Mouse (Mus musculus) liver, embryonic 15.5 days (tissue): ENCODE data around the gene Pxmp4. TPM values are rescaled to one million over a fixed set of nuclear protein-coding genes. Genes with fewer than 3 reads are reported as not detected.

Experiments used
- ATAC-seq: fragments of 200-750 bp; cut with Nextera tagmentation; 2 replicates; pipeline ENCODE4 v1.8.0; 2017; ENCODE audit warnings: moderate number of reproducible peaks, mild to moderate bottlenecking, moderate library complexity; ENCODE audit not compliant: insufficient read depth
- H3K27ac ChIP-seq: fragments of 300-500 bp; sonication (generic); replicated peaks from 2 replicates; pipeline ENCODE4 v1.5.1; 2015; ENCODE audit warnings: mild to moderate bottlenecking, inconsistent platforms
- H3K27me3 ChIP-seq: fragments of 300-500 bp; sonication (generic); 2 replicates; pipeline ENCODE4 v1.6.1; 2015; ENCODE audit warnings: mild to moderate bottlenecking, inconsistent platforms
- H3K36me3 ChIP-seq: fragments of 300-500 bp; sonication (generic); replicated peaks from 2 replicates; pipeline ENCODE4 v1.6.1; 2015; ENCODE audit warnings: moderate library complexity, mild to moderate bottlenecking, inconsistent platforms
- H3K4me1 ChIP-seq: fragments of 300-500 bp; sonication (generic); replicated peaks from 2 replicates; pipeline ENCODE4 v1.6.1; 2015; ENCODE audit warnings: inconsistent platforms
- H3K4me2 ChIP-seq: fragments of 300-500 bp; sonication (generic); 2 replicates; pipeline ENCODE4 v1.6.1; 2015; ENCODE audit warnings: moderate library complexity, mild to moderate bottlenecking, inconsistent platforms
- H3K4me3 ChIP-seq: fragments of 300-500 bp; sonication (generic); replicated peaks from 2 replicates; pipeline ENCODE4 v1.5.1; 2015; ENCODE audit warnings: mild to moderate bottlenecking, inconsistent platforms
- H3K9ac ChIP-seq: fragments of 300-500 bp; sonication (generic); 2 replicates; pipeline ENCODE4 v1.6.1; 2015; ENCODE audit warnings: moderate library complexity, mild to moderate bottlenecking, inconsistent platforms
- H3K9me3 ChIP-seq: fragments of 300-500 bp; sonication (generic); replicated peaks from 2 replicates; pipeline ENCODE4 v1.6.1; 2016; ENCODE audit warnings: inconsistent platforms
- WGBS: fragments of 180-500 bp; shearing (Covaris S2); methylation state at CpG from one replicate; pipeline ENCODE4 v1.1.7; 2015; ENCODE audit warnings: mixed read lengths; ENCODE audit not compliant: insufficient replicate concordance; 5-methylcytosine and 5-hydroxymethylcytosine counted together
- polyA plus RNA-seq: library from polyadenylated mRNA; unstranded; fragments of >200 nt; fragmentation: Nextera tagmentation; extraction: Ambion mirVana; gene quantifications from 2 replicates; pipeline ENCODE4 v1.2.1, GENCODE M21; 2015

The Pxmp4 gene
- polyA plus RNA-seq, 1 experiment from 2014 or later: 34.6 TPM

DNA sequence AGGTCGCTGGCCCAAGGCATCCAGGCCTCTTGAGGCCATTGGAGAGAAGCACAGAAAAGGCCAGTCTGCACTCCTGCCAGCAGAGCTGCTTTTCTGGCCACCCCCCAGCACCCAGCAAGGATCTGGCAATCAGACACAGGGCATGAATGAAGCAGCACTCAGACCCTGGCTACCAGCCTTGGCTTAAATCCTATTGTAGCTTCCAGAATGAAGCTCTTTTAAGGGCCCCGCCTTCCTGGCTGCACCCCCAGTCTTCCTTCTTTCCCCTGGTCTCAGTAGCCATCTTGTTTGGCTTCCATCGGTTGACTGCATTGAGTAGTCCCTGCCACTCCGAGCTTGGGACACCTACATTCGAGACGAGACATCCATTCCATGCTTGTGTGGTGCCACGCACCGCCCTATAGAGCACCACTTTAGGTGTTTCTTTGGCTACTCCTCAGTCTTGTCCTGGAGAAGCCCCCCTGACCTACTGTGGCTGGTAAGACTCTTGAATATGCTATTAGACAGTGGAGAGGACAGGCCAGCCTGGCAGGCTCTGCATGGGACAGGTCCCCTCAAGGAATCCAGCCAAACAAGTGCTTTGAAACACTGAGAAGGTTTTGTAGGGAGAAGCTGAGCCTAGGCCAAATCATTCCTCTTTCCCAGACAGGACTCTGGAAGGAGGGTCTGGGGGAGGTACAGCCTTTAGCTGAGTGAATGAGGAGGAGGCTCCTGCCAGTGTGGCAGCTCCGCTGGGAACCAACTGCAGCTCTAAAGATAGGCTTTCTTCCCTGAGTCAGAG lies 59.8 kb downstream of the Pxmp4 start:
- H3K27me3 ChIP-seq: peaks cover 4% of the 10 kb centered on the region
- H3K4me3 ChIP-seq: no peak overlapping the region
- 76% methylated on average over 9 of the region's 9 CpGs for WGBS
- no peak overlapping the region for H3K9ac ChIP-seq
- no peak overlapping the region for H3K27ac ChIP-seq
- no peak for ATAC-seq
- H3K9me3 ChIP-seq: no peaks in the 10 kb centered on the region
- peaks cover 6% of the 10 kb centered on the region; the same call in 1 of the 2 replicates for H3K4me1 ChIP-seq
- no peaks in the 10 kb centered on the region for H3K36me3 ChIP-seq
- no peak overlapping the region for H3K4me2 ChIP-seq

DNA sequence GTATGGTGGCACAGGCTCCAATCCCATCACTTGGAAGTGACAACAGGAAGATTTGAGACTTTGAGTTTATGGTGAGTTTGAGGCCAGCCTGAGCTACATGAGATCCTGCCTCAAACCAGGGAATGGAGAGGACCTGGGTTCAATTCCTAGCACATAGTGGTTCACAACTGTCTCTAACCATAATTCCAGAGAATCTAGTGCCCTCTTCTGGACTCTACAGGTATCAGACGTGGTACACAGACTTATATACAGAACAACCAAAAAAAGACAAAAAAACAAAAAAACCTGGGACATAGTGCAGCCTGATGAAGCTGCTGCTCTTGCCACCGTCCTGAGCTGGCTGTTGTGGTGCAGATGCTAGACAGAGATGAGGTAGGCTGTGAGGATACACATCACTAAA lies 61.9 kb downstream of the Pxmp4 start:
- H3K36me3 ChIP-seq: 0 out of 2 replicates have a peak, but pooled peaks cover 2% of the 10 kb centered on the region
- WGBS: 57% methylated on average over 2 of the region's 2 CpGs
- no peak for ATAC-seq
- H3K27ac ChIP-seq: no peak overlapping the region
- H3K9ac ChIP-seq: no peak overlapping the region
- no peaks in the 10 kb centered on the region for H3K9me3 ChIP-seq
- H3K27me3 ChIP-seq: no peaks in the 10 kb centered on the region
- H3K4me3 ChIP-seq: no peak overlapping the region
- H3K4me2 ChIP-seq: no peak overlapping the region
- 0 out of 2 replicates have a peak, but pooled peaks cover 3% of the 10 kb centered on the region for H3K4me1 ChIP-seq

DNA sequence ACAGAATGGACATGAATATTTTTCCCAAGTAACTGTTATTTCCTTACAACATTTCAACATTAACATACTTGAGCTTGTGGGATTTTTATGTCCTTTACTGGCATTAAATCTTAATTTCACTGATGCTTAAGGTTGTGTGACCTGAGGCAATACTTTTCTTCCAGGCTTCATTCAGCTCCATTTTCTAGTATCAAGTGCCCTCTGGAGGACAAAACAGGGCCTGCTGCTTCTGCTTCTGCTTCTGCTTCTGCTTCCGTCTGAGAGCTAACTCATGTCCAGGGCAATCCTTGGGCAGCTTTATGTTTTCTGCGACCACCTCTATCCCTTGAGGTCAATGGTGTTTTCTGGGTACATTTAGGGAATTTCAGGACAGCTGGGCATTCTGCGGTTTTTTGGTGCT lies 63.8 kb downstream of the Pxmp4 start:
- WGBS: 62% methylated on average over 3 of the region's 3 CpGs

DNA sequence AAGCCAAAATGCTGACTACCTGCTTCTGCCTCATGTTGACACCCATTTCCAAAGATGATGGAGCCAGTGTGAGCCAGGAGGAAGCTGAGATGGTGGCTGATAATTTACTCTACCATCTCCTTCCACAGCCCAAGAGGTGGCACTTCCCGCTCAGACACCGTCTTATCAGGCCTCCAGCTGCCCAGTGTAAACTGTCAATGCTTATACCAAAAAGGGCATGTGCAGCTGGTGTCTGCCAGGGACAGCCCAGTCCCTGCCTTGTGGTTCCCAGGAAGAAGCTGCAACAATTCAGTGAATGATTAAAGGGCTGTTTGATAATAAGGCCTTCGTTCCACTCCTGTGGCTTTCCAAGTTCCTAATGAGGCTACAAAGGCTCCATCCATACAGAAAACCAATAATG lies 64.8 kb downstream of the Pxmp4 start:
- Histone ChIP-seq H3K4me1 (0 out of 2 replicates have a peak, but pooled peaks cover 3% of the 10 kb centered on the region), H3K9me3 (no peaks in the 10 kb centered on the region), H3K27ac (0 out of 2 replicates have a peak overlapping the region, but pooled peaks have one; percentile 7), H3K27me3 (no peaks in the 10 kb centered on the region), H3K9ac (no peak overlapping the region), H3K36me3 (peaks cover 18% of the 10 kb centered on the region), H3K4me3 (no peak overlapping the region), H3K4me2 (no peak overlapping the region)
- peak; percentile 22; the same call in 1 of the 2 replicates for ATAC-seq
- WGBS: 20% methylated on average over 3 of the region's 3 CpGs

More for the DNA sequence above, 63.8 kb downstream of the Pxmp4 start:
- Histone ChIP-seq H3K27me3 (no peaks in the 10 kb centered on the region), H3K4me1 (0 out of 2 replicates have a peak, but pooled peaks cover 3% of the 10 kb centered on the region), H3K27ac (no peak overlapping the region), H3K9ac (no peak overlapping the region), H3K36me3 (peaks cover 15% of the 10 kb centered on the region), H3K4me2 (no peak overlapping the region), H3K4me3 (no peak overlapping the region), H3K9me3 (no peaks in the 10 kb centered on the region)
- no peak for ATAC-seq

DNA sequence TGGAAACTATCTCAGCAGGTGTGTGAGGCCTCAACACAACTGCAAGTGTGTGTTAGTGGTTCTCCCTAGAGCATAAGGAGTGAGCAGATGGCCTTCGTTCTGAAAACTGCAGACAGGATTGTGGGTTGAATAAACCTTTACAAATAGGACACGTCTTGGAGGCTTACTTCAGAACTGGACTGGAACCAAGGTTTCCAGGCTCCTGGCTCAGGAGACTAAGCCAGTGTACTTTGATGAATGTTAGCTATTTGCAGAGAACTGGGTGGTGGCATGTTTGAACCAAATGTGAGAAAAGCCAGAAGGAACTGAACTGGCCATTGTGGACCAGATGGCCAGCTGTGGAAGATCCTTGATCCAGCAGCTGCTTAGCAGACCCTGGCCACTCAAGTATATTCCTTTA lies 65.2 kb downstream of the Pxmp4 start:
- 0 out of 2 replicates have a peak overlapping the region, but pooled peaks have one; percentile 7 for H3K27ac ChIP-seq
- no peak for ATAC-seq
- 68% methylated on average over 2 of the region's 2 CpGs for WGBS
- H3K9me3 ChIP-seq: no peaks in the 10 kb centered on the region
- no peak overlapping the region for H3K9ac ChIP-seq
- H3K4me3 ChIP-seq: no peak overlapping the region
- no peaks in the 10 kb centered on the region for H3K27me3 ChIP-seq
- H3K36me3 ChIP-seq: peaks cover 20% of the 10 kb centered on the region
- 0 out of 2 replicates have a peak, but pooled peaks cover 3% of the 10 kb centered on the region for H3K4me1 ChIP-seq
- no peak overlapping the region for H3K4me2 ChIP-seq

Other genes with a start within 250 kb of the Pxmp4 start
- 12.6 and 12.8 TPM in 2 replicates for gene Cdk5rap1, start 230.7 kb downstream of the Pxmp4 start, polyA plus RNA-seq
- 2.9 and 3.4 TPM in 2 replicates for gene Snta1, start 195.6 kb downstream of the Pxmp4 start, polyA plus RNA-seq
- 6.7 and 8.3 TPM in 2 replicates for gene Cbfa2t2, start 167.2 kb downstream of the Pxmp4 start, polyA plus RNA-seq
- 1.0 and 1.9 TPM in 2 replicates for gene 1700003F12Rik, start 56.6 kb downstream of the Pxmp4 start, polyA plus RNA-seq
- gene Actl10, start 51.9 kb downstream of the Pxmp4 start, polyA plus RNA-seq: 0.07 TPM in 1 of 2 replicates, not detected in the other
- gene Necab3, start 44.8 kb downstream of the Pxmp4 start, polyA plus RNA-seq: 0.40 and 0.71 TPM in 2 replicates
- gene E2f1, start 33.8 kb downstream of the Pxmp4 start, polyA plus RNA-seq: 19.2 and 23.9 TPM in 2 replicates
- 2.6 TPM in 2 replicates for gene Zfp341, start 9.6 kb upstream of the Pxmp4 start, polyA plus RNA-seq
- gene 4930519P11Rik, start 9.7 kb upstream of the Pxmp4 start, polyA plus RNA-seq: not detected in 2 replicates
- gene Chmp4b, start 48.0 kb upstream of the Pxmp4 start, polyA plus RNA-seq: 11.7 and 13.9 TPM in 2 replicates
- gene Gm14214, start 166.3 kb upstream of the Pxmp4 start, polyA plus RNA-seq: not detected in 2 replicates
- gene Raly, start 187.4 kb upstream of the Pxmp4 start, polyA plus RNA-seq: 23.6 and 24.9 TPM in 2 replicates
- gene a, start 187.7 kb upstream of the Pxmp4 start, polyA plus RNA-seq: 0.32 TPM in 1 of 2 replicates, not detected in the other